Mouse (Mus musculus) spleen, adult 12 weeks (tissue): Measurements from ENCODE around the gene Slc25a45.

ENCODE experiments used
- DNase-seq: peaks from one replicate; pipeline ENCODE4 v3.0.0; 2022; ENCODE audit warnings: low spot score

The Slc25a45 gene

DNA sequence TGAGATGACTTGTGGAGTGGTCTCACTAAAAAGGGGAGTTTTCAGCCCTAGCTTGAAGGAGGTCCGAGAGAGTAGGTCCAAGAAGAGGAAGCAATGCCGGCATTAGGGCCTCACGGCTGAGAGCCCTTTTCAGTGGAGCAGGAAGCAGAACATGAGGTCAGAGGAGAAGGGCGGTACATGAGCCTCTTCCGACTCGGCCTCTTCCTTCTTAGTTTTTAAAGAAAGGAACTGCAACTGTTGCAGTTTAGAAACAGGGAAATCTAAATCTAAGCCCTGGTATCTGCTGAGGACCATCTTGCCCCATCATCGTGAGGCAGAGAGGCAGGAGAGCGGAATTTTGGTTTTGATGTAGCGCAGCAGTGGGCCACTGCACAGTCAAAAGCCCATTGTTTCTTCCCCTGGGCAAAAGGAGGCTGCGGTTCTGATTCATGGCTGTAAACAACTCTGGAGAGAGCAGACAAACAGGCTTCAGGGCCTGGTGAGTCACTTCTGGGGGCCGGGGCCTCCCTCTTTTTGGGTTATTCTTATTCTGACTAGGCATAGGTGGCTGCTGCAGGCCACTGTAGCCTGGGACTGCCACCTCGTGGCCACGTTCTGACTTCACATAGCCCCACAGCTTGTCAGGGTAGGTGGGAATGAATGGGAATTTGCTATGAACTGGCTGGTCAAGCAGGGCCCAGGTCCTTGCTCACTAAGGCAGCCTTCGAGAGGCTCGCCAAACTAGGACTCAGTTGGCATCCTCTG, at the start of gene Slc25a45:
Gene Slc25a45 (plus strand): TSS at position 191 of the 744 bp plus-strand sequence.
- DNase-seq: peak; percentile 43

- no peak for DNase-seq
These were observed 49.5 kb upstream of the Slc25a45 start for GRCm38 (mm10) chr19:5828155-5828554.

DNA sequence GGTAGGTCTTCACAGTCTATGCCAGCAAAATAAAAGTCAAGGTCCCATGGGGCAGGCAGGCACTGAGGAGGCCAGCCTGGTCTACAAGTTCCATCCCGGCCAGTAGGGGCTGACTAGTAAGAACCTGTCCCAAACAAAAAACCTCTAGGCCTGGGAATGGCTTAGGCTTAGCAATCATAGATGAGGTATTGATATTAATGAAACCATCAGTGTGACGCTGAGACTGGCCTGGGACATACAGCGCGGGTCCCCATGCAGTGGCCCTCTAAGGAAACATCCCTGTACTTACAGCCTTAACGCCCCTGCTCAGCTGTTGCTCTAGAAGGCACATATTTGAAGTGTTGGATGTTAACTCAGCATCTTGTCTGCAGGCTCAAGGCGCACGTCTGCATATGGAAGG, 48.7 kb upstream of the Slc25a45 start:
- no peak for DNase-seq

DNA sequence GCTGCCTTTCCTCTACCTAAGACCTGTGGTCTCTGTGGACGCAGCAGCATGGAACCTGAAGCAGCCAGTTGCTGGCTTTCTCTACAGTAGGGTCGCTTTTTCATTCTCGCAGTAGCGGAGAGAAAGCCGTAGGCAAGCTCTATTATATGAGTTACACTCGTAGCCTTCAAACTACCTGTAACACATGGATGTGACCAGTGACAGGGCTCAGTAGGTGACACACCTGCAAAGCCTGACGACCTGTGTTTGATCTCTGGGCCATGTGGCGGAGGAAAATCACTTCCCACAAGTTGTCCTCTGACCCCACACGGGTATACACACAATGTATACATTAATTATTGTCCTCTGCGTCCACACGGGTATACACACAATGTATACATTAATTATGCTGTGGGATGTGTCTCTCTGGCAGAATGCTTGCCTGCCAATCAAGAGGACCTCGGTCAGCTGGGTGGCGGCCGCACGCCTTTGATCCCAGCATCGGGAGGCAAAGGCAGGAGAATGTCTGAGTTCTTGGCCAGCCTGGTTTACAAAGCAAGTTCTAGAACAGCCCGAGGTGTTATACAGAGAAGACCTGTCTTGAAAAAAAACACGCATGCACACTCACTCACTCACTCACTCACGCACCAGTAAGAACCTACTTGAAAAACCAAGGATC, 47.5 kb upstream of the Slc25a45 start:
- DNase-seq: no peak

GRCm38 (mm10) chr19:5830776-5831175, 46.8 kb upstream of the Slc25a45 start:
- no peak for DNase-seq

DNA sequence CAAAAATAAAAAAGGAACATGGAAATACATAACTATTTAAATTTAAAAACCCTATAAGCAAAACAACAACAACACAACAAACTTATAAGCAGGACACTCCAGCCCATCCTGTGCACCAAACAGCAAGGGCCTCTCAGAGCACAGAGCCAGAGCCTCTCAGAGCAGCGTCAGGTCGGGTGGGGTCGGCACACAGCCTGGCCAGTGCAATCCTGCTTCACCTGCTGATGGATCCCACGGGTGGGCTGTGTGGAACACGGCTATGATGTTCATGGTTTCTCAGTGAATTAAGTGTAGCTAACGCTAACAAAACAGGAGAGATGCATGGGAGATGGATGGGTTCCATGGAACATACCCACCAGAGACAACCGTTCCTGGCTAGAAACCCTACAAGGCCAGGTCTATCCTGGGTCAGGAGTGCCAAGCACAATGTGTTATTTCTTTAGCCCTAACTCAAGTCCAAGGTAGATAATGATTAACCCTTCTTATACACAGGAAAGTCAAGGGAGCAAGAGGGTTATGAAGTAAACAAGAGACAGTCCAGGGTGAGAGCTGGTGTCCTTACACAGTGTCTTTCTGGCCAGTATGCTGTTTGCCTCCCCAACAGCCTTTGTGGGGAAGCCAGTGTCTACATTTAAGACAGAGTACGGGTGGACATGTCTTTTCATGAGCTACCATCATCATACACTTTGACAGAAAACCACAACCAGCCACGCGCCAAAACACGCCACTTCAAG, 46.2 kb upstream of the Slc25a45 start:
- DNase-seq: no peak

DNA sequence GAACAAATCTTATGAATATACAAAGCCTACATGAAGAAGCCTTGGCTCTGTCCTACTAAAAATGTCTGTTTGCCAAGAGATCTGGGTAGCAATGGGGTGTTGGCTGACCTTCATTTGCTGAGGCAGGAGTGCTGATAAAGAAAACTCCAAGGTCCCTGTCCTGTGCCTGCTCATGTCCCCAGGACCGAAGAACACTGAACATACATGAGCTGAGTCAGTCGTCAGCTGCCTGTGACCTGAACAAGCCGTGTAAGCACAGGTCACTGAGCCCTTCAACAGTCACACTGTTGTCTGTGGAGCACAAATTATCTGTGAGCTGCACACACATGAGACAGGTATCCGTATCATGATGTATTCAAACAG, 45.7 kb upstream of the Slc25a45 start:
- no peak for DNase-seq

GRCm38 (mm10) chr19:5832326-5832725, 45.3 kb upstream of the Slc25a45 start:
- DNase-seq: no peak

- no peak for DNase-seq
These were observed 44.1 kb upstream of the Slc25a45 start for GRCm38 (mm10) chr19:5833287-5834100.

DNA sequence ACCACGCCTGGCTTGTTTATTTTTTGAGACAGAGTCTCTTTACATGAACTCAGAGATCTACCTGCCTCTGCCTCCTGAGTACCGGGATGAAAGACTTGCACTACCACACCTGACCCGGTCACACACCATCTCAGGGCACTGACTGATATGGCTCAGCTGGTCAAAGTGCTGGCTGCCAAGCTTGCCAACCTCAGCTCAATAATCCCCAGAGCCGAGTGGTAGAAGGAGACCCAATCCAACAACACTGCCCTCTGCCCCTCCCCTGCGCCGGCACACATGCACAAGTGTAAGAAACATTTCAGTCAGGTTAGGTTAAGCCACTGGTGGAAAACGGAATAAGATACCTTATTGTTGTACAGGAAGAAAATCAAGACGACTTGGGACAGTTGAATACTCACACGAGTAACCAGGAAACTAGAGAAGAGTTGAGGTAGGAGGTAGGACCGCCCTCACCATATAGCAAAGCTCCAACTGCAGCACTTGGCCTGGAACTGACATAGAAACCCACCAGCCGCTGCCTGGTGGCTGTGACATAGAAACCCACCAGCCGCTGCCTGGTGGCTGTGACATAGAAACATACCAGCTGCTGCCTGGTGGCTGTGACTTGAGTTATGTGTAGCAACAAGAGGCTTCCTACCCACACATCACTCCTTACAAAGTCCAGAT, 43.2 kb upstream of the Slc25a45 start:
- no peak for DNase-seq

- no peak for DNase-seq
These were observed 42.3 kb upstream of the Slc25a45 start for GRCm38 (mm10) chr19:5835054-5835921.

- no peak for DNase-seq
These were observed 41.6 kb upstream of the Slc25a45 start for GRCm38 (mm10) chr19:5835922-5836430.

DNA sequence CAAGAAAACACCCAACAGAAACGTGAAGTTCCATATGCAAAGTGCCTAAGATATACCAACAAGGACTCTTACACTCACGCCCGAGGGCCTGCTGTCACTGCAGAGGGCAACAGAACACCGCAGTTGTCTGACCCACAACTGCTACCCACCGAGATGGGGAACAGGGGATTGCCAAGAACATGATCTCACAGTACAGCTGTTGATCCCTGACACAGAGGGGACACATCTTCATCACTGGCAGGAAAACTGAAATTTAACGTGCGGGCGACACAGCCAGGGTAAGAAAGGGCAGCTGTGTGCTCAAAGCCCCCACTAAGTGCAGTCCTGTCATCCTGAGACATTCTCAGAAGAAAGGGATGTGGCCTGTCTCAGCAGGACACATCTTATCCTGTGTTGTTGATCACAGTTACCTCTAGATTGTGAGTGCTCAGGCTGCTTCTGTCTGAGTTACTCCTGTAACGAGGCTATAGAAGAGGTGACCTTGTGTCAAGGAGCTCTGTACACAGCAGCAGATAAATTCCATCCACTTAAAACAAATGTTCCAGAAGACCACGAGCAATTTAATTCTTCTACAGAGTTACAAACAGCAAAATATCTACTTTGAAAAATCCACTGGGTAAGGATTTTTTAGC, 40.6 kb upstream of the Slc25a45 start:
- no peak for DNase-seq

DNA sequence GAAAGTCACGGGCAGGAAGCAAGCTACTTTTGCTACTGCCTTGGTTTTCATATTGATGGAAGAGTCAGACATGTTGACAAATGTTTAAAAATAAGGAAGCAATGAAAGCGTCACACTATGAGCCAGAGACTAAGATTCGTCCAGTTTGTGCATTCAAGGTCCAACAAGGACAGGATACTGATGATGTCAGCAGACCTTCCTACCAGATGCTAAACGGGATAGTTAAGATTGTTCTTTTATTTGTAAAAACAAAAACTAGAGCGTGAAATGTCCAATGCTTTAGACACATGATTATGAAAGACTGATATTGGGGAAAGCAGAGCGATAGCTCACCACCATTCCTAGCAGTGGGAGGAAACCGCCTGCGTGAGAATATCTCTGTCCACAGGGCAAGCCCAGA, 40.0 kb upstream of the Slc25a45 start:
- no peak for DNase-seq

DNA sequence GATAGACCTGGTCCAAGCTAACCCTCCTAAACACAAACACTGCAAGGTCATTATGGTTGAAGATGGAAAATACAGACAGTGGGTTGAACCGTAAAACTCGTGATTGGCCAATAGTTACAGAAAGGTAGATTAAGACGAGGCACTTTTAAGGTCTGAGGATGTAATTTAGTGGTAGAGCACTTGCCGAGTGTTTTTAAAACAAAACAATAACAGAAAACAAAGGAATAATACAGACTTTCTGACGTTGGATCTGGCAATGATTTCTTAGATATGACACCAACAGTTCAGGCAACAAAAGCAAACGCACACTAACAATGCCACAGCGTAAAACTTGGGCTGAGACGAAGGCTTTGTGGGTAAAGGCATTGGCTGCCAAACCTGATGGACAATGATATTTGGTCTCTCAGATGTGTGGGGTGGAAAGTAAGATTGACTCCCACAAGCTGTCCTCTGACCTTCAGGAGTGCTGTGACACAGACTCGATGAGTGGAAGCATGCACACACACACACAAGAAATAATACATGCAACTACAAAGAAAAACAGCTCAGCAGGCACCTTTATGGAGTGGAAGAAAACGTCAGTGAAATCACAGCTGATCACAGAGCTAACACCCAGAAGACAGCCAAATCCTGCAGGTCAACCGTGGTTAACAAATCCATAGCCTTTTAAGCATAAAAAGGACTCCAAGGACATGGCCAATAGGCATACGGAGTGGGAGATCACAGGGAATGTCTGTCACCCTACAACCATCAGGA, 39.3 kb upstream of the Slc25a45 start:
- no peak for DNase-seq

DNA sequence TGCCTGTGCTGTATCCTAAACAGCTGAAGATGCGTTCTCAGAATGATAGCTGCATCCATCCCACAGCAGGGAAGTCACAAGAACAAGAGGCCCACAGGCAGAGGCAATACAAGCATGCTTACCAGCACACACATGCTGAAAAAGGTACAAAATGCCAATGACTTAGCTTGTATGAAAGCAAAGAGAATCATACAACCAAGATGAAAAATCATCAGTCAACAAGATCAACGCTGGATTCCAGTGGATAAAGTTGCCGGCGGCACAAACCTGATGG, 38.8 kb upstream of the Slc25a45 start:
- no peak for DNase-seq

GRCm38 (mm10) chr19:5839317-5840085, 38.1 kb upstream of the Slc25a45 start:
- no peak for DNase-seq

- DNase-seq: no peak
These were observed 37.3 kb upstream of the Slc25a45 start for GRCm38 (mm10) chr19:5840086-5840889.
